Mouse (Mus musculus): ENCODE results near the gene Prkcz.

DNA sequence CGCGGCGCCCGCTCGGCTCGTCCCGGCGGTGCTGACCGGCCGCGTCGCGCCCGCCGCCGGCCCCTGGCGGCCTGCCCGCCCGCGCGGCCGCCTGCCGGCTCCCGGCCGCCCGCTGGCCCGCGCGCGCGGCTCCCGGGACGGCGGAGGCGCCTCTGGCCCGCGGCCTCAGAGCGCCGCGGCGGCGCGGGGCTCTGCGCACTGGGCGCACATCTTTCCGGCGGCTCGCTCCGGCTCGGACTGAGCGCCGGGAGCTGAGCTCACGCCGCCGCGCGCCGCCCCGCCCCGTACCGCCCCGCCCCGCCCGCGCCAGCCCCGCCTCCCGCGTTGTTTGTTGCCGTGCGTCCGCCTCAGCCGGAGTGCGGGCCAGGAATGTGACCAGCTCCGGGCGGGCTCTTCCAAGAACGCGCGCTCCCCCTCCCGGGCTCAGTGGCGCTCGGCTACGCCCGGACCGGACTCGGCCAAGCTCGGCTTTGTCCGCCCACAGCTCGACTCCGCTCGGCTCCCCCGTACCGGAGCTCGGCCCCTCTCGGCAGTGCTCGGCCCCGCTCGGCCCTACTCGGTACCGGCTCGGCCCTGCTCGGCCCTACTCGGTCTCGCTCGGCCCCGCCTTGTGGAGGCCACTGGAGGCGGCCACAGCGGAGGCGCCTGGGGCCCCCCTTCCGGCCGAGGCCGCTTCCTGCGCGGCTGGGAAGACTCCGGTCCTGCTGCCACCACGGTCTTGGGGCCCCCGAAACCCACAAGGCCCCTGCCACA lies 138.1 kb downstream of the Prkcz start:
- TF ChIP-seq CTCF (IDR thresholded peaks at IDR 0.05; ENCODE audit: low read depth) (peak; percentile 33), EP300 (IDR thresholded peaks at IDR 0.05; ENCODE audit: low read depth) (no peak)
